Mouse (Mus musculus) stomach, postnatal 0 days (tissue): ENCODE data around the gene Rhoj.

Source experiments
- CTCF ChIP-seq: IDR thresholded peaks from 2 replicates; pipeline ENCODE4 v1.5.1; 2016; ENCODE audit warnings: antibody characterized with exemption, low read depth, mild to moderate bottlenecking, moderate library complexity
- EP300 ChIP-seq: optimal IDR thresholded peaks from 2 replicates; pipeline ENCODE3; 2016; ENCODE audit warnings: antibody characterized with exemption

DNA sequence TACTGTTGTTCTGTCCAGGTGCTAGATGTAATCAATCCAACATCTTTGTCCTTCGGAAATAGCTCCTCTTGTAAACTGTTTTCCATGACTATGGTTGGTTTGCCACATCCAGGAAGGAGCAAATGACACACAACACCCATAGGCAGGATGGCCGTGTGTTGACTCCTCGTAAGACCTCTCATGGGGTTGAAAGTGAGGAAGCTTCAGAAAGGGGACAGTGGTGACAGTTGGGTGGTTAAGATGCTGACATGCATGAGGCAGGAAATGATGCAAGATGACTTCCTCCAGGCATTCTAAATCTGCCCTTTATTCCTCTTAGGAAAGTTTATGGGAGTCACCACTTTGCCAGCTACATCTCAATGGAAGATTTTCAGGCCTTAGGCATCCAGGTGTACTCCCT, 31.8 kb downstream of the Rhoj start:
- TF ChIP-seq CTCF: no peak
- TF ChIP-seq EP300: no peak
